Mouse (Mus musculus) erythroblast, adult 5-6 weeks (primary cell): ENCODE results near the gene Igdcc4. TPM values are rescaled to one million over a fixed set of nuclear protein-coding genes. Genes with fewer than 3 reads are reported as not detected.

Experiments
- ATAC-seq: replicated peaks from 2 replicates; pipeline ENCODE4 v1.8.0; 2016; ENCODE audit warnings: moderate number of reproducible peaks, mild to moderate bottlenecking, moderate TSS enrichment, inconsistent platforms; ENCODE audit not compliant: poor library complexity, low FRiP score, severe bottlenecking
- total RNA-seq, 2 experiments: library from RNA; stranded (forward) in 1 of 2; stranded (reverse) in 1 of 2; fragments of 150-400 nt in 1 of 2; fragments of 200-764, 138-1000 nt in 1 of 2; gene quantifications; 2 replicates each; pipeline versions ENCODE4 v1.2.3 to v1.2.4; 2015 to 2017; ENCODE audit warnings: low replicate concordance in 2 of 2

Igdcc4 gene
- total RNA-seq, 2 experiments from 2014 or later = not detected

DNA sequence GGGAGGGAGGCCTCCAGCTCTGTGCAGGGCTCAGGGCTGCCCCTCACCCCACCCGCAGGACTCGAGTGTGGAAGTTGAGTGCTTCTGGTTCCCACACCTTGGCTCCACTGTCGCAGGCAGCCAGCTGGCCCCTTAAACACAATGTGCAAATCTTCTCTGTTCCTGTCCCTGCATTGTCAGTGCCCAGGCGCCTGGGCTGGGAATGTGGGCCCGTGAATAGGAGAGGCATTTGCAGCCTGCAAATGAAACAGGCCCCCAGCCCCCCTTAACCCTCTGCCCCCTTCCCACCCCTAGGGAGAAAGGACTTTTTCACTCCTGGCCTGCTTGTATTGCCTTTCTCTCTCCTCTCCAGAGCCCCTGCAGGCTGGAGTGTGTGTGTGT lies 52.0 kb downstream of the Igdcc4 start:
- ATAC-seq = no peak

DNA sequence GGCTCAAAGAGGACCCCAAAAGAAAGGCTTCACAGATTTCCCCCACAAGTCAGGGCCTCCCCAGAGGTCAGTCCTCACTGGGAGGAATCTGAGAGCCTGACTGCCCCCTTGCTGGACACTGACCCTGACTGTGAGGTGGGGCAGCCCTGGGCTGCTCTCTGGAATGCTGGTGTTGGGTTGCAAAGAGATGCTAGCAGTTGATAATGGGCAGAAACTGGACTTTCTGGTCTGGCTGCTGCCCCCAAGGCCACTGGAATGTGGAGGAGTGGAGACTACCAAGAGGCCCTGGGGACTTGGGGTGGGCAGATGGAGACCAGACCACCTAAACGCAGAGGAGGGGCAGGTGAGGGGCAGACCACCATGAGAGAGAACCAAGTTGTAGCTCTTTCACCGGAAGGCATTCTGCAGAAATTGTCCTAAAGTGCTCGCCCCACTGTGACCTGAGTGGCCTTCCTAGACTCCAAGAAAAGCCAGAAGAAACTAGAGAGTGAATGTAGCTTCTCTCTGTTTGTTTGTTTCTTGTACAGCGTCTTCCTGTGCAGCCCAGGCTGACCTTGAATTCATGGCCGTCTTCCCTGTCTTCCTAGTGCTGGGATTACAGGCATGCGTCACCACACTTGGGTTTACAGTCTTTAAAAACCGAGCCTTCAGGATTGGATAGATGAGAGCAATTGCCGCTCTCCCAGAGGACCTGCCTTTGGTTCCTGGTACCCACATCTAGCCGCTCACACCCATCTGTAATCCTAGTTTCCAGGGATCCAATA lies 53.6 kb downstream of the Igdcc4 start:
- no peak for ATAC-seq

DNA sequence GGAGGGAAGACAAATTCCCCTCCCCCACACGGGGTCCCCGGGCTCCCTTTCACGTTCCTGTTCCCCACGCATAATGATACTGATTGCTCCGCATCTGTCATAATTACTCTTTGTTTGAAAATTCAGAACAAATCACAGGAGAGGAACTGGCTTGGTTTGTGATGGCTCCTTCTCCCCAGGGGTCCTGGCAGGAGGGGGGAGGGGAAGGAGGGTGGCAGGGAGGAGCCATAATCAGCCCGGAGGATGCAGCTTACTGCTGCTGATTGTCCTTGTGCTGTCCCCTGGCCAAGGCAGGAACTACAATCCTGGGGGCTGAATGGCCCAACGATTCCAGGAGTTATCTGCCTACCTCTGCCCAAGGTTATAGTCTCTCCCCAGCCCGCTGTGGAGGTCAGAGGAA lies 55.3 kb downstream of the Igdcc4 start:
- ATAC-seq = no peak

DNA sequence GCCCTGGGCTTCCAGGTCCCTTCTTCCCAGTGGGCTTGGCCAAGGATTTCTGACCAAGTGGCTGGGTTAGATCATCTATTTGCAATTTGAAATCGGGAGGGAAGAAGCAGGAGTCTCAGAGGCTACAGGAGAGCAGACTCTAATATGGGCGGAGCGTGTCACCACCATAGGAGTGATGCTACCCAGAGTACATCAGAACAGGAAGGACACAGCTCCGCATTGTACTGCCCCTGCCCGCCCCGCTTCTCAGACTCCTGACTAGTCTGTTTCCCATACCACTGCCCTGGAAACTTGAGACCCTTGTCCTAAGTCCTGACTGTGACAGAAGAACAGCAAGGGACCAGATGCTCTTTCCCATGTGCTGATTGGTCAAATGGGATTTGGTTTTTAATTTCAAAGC lies 56.3 kb downstream of the Igdcc4 start:
- no peak for ATAC-seq

DNA sequence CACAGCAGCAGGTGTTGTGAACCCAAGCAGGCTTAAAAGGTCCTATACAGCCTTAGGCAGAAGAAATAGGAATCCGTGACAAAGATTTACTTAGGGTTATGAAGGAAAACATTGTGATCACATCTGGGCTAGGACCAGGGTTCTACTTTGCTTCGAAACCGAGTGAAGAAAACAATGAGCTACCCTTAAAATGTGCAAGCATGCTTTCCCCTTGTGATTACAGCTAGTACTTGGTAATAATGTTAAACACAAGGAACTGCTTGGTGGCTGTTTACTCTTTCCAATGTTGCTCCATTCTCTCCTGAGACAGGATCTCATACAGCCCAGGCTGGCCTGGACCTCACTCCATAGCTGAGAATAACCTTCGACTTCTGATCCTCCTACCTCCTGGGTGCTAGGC lies 59.9 kb downstream of the Igdcc4 start:
- ATAC-seq = no peak

DNA sequence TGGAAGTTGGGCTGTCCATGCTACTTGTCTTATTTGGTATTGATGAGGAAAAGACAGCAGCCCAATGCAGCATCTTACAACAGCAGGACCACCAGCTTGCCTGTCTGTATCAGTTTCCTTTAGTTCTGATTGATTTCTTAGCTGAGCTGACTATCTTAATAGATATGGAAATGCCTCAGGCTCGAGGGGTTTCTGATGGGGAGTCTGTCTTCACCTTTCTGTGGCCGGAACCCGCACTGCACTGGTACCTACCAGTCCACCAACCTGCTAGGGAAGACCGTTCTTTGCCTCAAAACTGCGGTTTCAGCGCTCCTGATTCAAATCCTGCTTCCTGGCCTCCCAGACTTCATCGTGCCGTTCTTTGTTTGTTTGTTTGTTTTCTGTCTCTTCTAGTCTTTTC lies 60.6 kb downstream of the Igdcc4 start:
- ATAC-seq = no peak

DNA sequence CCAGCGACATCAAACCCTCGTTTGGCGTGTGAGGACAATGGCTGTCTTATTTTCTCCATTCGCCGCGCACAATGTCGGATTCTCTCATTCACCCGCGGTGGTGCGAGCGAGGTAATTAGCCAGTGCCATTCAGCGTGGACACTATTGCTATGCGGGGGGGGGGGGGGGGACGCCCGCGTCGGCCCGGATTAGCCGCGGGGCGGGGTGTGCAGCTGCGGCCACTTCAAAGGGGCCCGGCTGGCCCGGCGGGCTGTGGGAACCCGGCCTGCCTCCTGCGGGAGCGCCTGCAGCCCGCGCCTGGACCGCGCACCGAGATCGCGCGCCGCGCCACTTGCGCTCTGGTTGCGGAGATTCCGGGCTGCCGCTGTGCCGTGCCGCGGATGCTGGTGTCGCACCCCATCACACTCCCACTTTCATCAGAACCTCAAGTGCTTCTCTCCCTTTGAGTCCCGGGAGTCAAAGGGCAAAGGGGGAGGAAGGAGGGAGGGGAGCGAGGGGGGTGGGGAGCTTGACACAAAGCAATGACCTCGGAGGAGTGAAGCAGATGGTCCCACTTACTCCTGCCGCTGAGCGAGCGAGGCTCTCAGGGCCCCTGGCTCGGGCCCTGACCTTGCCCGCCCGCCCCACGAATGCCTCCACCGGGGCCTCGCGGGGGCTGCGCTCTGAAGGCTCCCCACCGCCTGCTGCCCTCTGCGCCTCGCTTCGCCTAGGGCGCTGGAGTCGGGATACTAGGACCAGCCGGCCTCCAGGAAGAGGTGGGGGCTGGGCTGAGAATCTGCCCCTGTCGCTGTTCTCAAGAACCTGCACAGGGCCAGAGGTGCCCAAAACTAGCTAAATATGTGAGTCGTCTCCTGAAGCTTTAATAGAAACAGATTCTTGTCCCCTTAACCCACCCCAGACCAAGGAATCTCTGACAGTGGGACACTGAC lies 61.7 kb downstream of the Igdcc4 start:
- no peak for ATAC-seq

DNA sequence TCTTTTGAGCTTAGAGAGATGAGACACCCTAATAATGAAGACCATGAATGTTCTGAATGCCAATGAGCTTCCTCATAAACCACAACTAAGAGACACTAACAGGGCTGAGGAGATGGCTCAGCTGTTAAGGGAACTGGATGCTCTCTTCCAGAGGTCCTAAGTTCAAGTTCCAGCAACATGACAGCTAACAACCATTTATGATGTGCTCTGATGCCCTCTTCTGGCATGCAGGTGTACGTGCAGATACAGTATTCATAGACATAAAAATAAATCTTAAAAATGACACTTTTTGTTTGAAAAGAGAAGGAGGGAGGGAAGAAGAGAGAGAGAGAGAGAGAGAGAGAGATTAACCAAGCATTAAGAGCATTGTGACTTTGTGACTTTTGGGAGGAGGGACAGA lies 63.6 kb downstream of the Igdcc4 start:
- ATAC-seq = no peak

DNA sequence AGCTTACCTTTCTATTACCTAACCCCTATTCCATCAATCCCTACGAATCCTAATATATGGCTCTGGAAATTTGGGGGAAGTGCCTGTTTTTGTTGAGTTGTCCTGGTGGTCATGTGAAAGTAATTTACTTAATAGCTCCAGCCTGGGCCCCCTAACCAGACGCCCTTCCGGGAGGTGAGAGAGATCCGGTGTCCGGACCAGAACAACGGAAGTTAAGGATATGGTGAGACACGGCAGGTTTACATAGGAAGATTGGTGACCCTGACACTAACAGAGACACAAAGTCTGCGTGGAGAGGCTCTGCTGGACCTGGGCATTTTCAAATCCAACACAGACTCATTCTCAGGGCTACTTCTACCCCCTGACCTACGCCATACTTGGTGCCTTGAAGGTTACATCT lies 65.1 kb downstream of the Igdcc4 start:
- no peak for ATAC-seq

DNA sequence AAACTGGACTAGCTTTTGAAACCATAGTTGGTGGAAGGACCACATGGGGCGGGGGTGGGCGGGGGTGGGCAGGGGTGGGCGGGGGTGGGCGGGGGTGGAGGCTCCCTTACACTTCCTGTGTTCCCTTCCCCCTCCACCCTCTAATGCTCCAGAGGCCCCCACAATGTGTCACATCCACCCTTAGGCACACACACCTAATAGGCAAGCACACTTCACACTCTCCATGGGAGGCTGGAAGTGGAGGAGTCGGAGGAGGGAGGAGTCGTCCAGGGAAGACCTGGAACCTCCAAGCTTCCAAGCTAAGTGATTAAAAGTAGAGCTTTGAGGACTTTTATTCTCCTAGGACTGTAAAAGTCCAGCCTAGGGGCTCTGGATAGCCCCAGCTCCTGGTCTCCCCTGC lies 67.2 kb downstream of the Igdcc4 start:
- no peak for ATAC-seq

DNA sequence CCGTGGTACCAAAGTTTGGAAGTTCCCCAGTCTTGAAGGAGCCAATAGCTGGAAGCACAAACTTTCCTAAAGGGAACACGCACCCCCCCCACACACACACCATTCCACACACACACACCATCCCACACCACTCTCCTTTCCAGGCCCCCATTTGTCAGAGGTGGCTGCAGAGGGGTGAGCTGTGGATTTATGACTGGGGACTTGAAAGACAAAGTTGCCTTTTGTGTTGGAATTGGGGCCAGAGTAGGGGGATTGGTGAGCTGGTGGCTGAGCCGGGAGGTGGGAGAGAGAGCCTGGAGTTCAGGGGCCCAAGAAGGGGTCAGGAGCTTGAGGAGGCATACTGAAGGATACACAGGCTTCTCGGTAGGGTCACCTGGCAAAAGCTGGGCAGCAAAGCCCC lies 67.7 kb downstream of the Igdcc4 start:
- ATAC-seq = no peak

DNA sequence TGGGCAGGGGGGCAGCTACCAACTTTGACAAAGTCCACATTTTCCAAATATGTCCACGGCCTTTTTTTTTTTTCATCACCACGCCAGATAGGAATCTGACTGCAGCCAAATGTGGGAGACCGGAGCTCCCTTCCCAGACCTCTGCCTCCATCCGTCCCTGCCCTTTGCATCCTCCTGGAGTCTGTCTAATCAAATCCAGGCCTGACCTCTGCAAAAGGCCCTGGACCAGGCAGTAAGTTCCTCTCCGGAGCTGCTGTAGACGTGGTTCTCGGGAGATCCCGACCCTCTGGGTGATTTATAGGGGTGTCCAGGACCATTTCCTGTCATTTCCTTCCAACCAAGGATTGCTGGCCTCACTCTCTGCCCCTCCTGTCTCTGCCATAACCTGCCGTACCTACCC lies 71.4 kb downstream of the Igdcc4 start:
- no peak for ATAC-seq

DNA sequence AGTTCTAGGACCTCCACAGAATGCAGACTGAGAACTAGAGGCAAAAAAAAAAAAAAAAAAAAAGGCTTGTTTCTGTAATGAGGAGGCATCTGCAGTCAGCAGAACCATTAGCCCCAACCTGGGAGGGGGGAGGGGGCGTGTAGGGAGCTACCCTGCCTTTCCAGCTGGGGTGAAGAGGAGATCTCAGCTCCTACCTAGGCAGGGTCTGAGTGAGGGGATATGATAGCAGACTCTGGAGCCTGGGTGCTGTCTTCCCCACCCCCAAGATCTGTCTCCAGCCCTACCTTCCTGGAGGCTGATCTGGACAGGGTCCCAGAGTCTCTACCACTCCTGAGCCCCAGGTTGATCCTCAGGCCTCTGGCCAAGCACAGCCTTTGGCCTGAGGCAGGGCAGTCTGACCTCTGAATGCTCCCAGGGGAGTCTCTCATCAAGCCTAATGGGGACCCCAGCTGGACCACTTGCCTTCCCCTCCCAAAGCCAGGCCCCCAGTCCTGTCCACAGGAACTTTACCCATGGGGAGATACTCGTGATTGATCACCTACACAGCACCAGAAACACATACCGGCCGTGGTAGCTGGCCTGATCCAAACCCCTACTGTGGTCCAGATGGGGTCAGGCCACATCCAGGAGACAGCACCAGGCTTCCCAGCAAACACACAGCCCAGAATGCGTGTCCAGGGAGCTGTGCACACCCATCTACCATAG lies 74.1 kb downstream of the Igdcc4 start:
- ATAC-seq = no peak

DNA sequence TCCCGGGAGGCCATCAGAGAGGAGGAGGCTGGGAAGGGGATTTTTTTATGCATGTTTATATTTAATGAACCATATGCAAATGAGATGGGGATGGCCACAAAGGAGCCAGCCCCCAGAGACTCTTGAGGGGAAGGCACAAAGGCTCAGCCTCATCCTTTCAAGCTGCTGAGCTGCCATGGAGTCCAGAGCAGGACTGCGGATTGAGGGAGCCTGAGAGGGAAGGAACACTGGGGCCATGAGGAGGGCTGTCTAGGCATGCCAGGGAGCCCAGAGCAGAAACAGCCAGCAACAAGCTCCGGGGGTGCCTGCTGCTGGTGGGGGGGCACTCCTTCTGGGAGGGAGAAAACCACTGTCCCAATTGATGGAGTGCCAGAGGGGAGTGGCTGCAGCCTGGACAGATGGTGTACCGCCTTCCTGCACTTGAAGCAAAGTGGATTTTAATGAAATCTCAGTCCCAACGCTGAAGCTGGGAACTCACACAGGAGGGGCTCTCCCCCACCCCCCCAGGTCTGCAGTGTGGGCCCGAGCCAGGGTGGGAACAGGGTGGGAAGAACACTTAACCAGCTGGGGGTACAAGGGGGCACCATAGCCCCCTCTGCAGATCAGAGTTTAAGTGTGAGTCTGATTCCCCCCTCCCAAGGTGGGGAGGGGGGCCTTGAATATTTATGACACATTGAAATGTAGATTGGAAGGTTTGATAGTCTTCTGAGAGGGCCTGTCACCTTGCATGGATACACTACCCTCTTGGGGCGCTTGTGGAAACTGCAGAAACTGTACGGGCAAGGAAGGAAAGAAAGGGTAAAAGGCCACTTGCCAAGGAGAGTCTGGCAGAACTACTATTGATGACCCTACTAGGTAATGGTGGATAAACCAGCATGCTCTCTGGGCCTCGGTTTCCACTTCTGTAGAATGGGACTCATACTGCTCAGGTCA lies 74.9 kb downstream of the Igdcc4 start:
- ATAC-seq = no peak

DNA sequence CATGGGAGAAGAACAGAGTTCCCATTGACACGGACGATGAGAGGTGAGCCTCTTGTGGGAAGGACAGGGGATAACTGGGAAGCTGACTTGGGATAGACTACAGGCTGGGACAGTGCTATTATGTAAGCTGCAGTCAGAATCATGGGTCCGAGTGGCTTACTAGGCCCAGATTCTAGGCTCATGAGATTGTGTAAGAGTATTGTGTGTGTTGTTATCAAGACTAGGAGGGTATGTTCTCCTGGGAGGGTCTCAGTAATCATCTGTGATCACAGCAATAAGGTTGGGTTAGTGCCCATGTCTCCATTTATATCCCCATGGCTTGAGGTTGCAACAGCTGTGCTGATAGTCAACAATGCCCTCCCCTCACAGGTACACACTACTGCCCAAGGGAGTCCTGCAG lies 76.2 kb downstream of the Igdcc4 start:
- ATAC-seq = no peak

DNA sequence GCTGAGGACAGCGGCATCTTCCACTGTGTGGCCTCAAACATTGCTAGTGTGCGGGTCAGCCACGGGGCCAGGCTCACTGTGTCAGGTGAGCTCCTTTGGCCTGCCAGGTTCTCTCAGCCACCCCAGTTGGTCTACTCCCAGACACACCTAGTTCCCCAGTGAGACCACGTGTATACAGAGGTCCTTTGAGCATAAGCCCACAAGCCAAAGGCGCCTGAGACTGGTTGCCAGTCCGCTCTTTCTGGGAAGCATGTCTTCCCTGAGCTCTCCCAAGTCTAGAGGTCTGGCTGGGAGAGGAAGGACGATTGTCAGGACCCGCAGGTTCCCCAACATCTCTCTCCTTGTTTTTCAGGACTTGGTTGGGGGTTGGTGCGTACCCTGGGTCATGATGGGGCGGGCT lies 76.6 kb downstream of the Igdcc4 start:
- ATAC-seq = no peak

DNA sequence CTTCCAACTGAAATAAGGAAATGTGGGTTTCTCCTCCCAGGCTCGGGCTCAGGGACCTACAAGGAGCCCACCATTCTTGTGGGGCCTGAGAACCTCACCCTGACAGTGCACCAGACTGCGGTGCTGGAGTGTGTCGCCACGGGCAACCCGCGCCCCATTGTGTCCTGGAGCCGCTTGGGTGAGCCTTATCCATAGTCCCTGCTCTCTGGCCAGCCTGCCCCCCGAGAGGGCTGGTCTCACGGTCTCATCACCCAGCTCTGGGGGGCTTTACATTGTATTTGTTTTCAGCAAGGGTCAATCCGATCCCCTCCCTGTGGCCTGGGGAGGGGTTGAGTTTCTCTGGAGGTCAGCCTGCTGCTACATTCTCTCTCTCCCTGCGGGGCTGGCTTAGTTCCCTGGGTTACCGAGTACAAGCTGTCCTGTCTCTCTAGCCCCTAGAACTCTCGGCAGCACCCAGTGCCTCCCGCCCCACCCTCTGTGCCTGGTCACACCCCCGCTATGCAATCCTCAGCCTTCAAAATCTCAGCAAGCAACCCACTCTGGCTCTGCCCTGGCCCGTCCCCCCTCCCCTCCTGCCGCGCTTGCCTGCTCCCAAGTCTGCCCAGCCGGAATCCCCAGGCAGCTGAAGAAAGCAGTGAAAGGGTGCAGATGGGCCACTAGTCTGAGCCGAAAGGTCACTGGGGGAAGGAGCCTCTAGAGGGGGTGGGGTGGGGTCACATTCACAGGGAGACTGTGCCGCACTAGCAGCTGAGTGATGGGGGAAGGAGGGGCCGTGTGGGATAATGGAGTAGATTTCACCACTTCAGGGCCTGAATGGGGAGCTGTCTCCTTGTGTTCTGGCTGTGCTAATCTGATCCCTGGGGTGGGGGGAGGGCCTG lies 77.3 kb downstream of the Igdcc4 start:
- no peak for ATAC-seq

DNA sequence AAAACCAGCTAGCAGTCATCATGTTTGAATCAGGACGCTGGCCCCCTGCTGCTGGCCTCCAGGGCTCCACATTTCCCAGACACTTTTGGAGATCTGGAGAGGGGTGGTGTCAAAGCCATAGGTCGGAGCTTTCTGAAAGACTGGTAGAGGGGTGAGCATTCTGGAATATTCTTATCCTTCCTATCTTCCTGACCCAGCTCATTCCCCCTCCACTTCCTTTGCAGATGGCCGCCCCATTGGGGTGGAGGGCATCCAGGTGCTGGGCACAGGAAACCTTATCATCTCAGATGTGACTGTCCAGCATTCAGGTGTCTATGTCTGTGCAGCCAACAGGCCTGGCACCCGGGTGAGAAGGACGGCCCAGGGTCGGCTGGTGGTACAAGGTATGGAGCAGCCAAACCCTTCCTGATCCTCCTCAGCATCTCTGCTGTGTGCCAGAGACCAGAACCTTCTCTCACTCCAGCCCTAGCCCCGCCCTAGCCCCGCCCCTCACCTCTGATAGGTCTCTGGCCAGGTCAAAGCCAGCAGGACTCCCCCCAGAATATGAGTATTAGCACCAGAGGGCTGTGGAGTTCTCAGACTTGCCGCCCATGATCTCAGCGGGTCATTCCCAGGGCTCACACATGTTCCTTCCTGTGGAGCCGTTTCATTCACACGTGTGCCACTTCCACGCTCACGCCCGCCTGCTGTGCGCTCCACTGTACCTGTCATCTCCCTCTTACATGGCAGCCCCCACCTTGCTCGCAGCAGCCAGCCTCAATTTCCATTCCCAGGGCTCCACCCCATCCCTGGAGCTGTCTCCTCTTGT lies 78.7 kb downstream of the Igdcc4 start:
- no peak for ATAC-seq
